Mouse (Mus musculus) frontal cortex, postnatal 14 days (tissue): ENCODE measurements around the gene Kif21b.

Source experiments
- DNase-seq, 2 experiments: peaks; one replicate each; pipeline ENCODE4 v3.0.0; 2022; ENCODE audit warnings: low spot score in 2 of 2

The Kif21b gene

GRCm38 (mm10) chr1:136156951-136157350, 25.8 kb downstream of the Kif21b start:
- DNase-seq = no peak

- no peak for DNase-seq
Measured at GRCm38 (mm10) chr1:136159830-136160229, 28.6 kb downstream of the Kif21b start.

GRCm38 (mm10) chr1:136160297-136160696, 29.1 kb downstream of the Kif21b start:
- no peak for DNase-seq

- DNase-seq = no peak
Measured at GRCm38 (mm10) chr1:136160930-136161329, 29.7 kb downstream of the Kif21b start.

- DNase-seq = no peak
Measured at GRCm38 (mm10) chr1:136161333-136161921, 30.2 kb downstream of the Kif21b start.

- DNase-seq = no peak
Measured at GRCm38 (mm10) chr1:136165436-136165835, 34.2 kb downstream of the Kif21b start.

- no peak for DNase-seq
Measured at GRCm38 (mm10) chr1:136167657-136168056, 36.5 kb downstream of the Kif21b start.

GRCm38 (mm10) chr1:136170109-136170508, 38.9 kb downstream of the Kif21b start:
- peak; percentile 64 to 66 for DNase-seq

- no peak for DNase-seq
Measured at GRCm38 (mm10) chr1:136172696-136173095, 41.5 kb downstream of the Kif21b start.

GRCm38 (mm10) chr1:136174101-136174606, 43.0 kb downstream of the Kif21b start:
- DNase-seq = no peak

- DNase-seq = no peak
Measured at GRCm38 (mm10) chr1:136175183-136175582, 44.0 kb downstream of the Kif21b start.

- no peak for DNase-seq
Measured at GRCm38 (mm10) chr1:136177085-136177484, 45.9 kb downstream of the Kif21b start.

- no peak for DNase-seq
Measured at GRCm38 (mm10) chr1:136178741-136179140, 47.6 kb downstream of the Kif21b start.

GRCm38 (mm10) chr1:136179511-136180001, 48.4 kb downstream of the Kif21b start:
- DNase-seq = no peak

- no peak for DNase-seq
Measured at GRCm38 (mm10) chr1:136190033-136190432, 58.8 kb downstream of the Kif21b start.

GRCm38 (mm10) chr1:136212803-136213202, 81.6 kb downstream of the Kif21b start, which contains the start of gene Mroh3:
Mroh3 (minus strand) TSS chr1:136212828.
- no peak for DNase-seq

GRCm38 (mm10) chr1:136214304-136214703, 83.1 kb downstream of the Kif21b start:
- no peak for DNase-seq

GRCm38 (mm10) chr1:136220037-136220871, 89.1 kb downstream of the Kif21b start:
- DNase-seq = no peak

GRCm38 (mm10) chr1:136222386-136222785, 91.2 kb downstream of the Kif21b start:
- DNase-seq = no peak

GRCm38 (mm10) chr1:136223758-136224342, 92.7 kb downstream of the Kif21b start:
- no peak for DNase-seq

- DNase-seq = no peak
Measured at GRCm38 (mm10) chr1:136225846-136226245, 94.7 kb downstream of the Kif21b start.

GRCm38 (mm10) chr1:136226626-136227025, 95.4 kb downstream of the Kif21b start:
- no peak for DNase-seq
